Mouse (Mus musculus): Measurements from ENCODE around the gene Miox.

DNA sequence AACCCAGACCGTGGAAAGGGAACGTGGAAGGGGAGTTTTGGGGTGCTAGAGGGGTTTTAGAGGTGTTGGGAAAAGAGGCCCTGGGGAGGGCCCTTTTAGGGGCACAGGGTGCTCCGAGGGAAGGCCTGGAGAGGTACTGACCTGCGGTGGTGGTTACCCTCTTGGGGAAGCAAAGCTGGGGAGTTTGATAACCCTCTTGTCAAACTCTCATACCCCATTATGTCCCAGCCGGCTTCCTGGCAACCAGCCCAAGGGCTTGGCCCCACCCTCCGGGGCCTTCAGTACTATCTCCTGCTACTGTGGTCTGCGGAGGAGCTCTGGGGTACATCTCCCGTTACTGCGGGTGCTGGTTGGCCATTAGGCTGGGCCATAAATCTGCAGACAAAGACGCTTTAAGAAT, 45.2 kb downstream of the Miox start:
- no peak for TF ChIP-seq POLR2A (IDR thresholded peaks at IDR 0.05; ENCODE audit: borderline replicate concordance, insufficient read depth, low read length)
- no peak for TF ChIP-seq CTCF (IDR thresholded peaks at IDR 0.05; ENCODE audit: borderline replicate concordance, insufficient read depth, low read depth, low read length)

All from cerebellum, adult 2 months (tissue).